Mouse (Mus musculus): Measurements from ENCODE around the gene Cysrt1. TPM values are rescaled to one million over a fixed set of nuclear protein-coding genes. Genes with fewer than 3 reads are reported as not detected.
A peak's percentile ranks its signal among the peaks of the same experiment; 100 is the strongest.
"Not testable (repeated sequence)": the region's sequence is repeated elsewhere in the genome, so short reads cannot be mapped to it uniquely, and the experiment has no call there.

The Cysrt1 gene
- total RNA-seq, 2 experiments from 2014 or later: not detected

- intact Hi-C loops (cut with DNase I): no loop called here
- no peak for DNase-seq
Measured at GRCm38 (mm10) chr2:25265897-25266656, 23.8 kb upstream of the Cysrt1 start.

DNA sequence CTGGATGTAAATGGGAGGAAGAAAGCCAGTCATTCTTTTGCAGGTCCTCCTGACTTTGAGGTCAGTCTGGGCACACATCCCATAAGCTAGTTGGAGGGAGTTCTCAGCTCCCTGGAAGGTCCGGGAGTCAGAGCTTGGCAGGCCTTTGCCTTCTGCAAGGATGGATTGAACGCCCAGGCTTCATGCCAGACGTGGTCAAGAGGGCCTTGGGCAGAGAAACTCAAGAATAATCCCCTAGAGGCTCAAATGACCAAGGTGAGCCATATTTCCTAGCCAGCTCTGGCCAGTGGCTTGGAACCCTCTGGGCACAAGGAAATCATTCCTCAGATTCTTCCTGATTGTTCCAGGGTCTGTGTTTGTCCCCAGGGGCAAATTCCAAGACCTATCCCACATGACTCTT, 22.6 kb upstream of the Cysrt1 start:
- intact Hi-C loops (cut with DNase I): no loop called here
- no peak for DNase-seq

GRCm38 (mm10) chr2:25264286-25264660, 22.0 kb upstream of the Cysrt1 start:
- DNase-seq: no peak
- intact Hi-C loops (cut with DNase I): no loop called here

DNA sequence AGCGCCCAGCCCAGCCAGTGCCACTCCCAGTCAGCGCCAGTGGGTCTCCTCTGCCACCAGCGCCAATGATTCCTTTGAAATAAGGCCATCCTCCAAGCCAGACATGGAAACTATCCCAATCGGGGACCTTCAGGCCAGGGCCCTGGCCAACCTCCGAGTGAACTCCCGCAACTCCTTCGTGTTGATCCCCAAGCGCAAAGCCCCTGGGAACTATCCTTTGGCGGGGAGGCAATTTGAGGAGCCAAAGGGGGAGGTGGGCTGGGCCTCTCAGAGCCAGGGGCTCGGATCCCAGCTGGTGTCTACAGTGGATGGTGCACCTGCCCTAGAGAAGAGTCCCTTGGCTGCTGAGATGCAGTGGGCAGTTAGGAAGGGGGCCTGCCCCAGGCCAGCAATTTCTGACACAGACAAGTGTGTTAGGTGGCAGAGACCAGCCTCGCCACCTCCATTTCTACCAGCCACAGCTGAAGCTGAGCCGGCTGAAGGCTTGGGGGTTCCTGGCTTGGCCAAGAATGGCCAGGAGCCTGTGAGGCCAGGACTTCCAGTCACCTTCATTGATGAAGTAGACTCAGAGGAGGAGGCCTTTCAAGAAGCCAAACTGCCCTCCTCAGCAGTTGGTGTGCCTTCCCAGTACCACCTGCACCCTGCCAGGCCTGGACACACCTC, 21.5 kb upstream of the Cysrt1 start:
- DNase-seq: no peak
- intact Hi-C loops (cut with DNase I): no loop called here

GRCm38 (mm10) chr2:25262795-25263622, 20.8 kb upstream of the Cysrt1 start:
- DNase-seq: no peak
- intact Hi-C loops (cut with DNase I): no loop called here

- intact Hi-C loops (cut with DNase I): no loop called here
- DNase-seq: peak; percentile 86 to 91
Measured at GRCm38 (mm10) chr2:25262291-25262767, 20.1 kb upstream of the Cysrt1 start, which contains the start of gene Tprn. Tprn (plus strand) TSS chr2:25262618.

GRCm38 (mm10) chr2:25261870-25262269, 19.6 kb upstream of the Cysrt1 start:
- intact Hi-C loops (cut with DNase I): no loop called here

GRCm38 (mm10) chr2:25258887-25259286, 16.6 kb upstream of the Cysrt1 start:
- intact Hi-C loops (cut with DNase I): no loop called here
- no peak for DNase-seq

More at GRCm38 (mm10) chr2:25261870-25262269, 19.6 kb upstream of the Cysrt1 start:
- DNase-seq: no peak

DNA sequence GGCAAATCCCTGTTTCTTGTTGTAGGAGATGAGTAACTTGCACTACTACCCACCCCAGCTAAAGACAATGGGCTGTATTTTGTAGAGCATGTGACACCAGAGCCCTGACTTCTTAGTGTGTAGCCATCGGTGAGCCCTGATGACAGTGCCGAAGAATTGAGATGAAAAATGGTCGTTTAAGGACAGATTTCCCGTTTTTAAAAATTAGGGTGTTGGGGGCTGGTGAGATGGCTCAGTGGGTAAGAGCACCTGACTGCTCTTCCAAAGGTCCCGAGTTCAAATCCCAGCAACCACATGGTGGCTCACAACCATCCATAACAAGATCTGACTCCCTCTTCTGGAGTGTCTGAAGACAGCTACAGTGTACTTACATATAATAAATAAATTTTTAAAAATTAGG, 15.0 kb upstream of the Cysrt1 start:
- not testable (repeated sequence) for DNase-seq

GRCm38 (mm10) chr2:25256443-25257109, 14.3 kb upstream of the Cysrt1 start:
- DNase-seq; intact Hi-C loops (cut with DNase I): not testable (repeated sequence)

More for the DNA sequence above, 15.0 kb upstream of the Cysrt1 start:
- intact Hi-C loops (cut with DNase I): not testable (repeated sequence)

GRCm38 (mm10) chr2:25255284-25255779, 13.1 kb upstream of the Cysrt1 start, which contains the start of gene Tmem203:
Tmem203 (plus strand) TSS chr2:25255439.
- DNase-seq: peak; percentile 78 to 80
- intact Hi-C loops (cut with DNase I): no loop called here

- no peak for DNase-seq
- intact Hi-C loops (cut with DNase I): no loop called here
Measured at GRCm38 (mm10) chr2:25252331-25252730, 10.1 kb upstream of the Cysrt1 start.

DNA sequence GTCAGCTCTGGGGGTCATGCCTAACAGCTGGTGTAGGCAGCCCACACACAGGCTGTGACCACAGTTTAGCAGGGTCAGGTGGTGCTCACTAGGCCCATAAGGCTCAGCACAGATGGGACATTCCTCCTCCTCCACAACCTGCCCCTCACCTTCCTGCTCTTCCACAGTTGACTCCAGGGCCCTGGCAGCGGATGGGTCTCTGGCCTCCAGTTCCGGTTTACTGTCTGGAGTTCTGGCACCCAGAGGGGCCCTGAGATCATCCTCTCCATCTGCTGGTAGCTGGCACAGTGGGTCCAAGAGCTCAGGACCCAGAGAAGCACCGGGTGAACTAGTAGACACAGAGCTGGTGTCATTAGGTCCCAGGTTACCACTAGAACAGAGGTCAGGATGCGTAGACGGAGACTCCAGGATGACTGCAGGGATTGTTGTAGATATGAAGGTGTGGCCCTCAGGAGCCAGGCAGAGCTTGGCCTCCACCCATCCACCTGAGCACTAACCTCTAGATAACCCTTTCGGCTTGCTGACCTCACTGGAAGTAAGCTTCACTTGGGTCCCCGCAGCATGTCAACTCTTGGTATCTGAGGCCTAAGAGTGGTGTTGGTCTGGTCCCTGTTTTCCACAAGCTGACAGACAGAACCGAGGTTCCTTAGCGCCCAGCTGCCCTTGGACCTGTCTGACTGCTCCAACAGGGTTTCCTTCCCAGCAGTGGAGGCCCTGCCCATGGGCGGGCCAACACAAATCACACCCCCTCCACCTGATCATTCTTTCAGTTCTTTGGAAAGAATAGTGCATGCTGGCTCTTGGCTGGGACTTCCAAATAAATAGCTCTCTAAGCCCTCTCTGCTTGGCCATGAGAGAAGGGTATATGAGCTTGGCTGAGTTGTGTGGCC, 4.2 kb upstream of the Cysrt1 start, which contains the start of gene AL732309.1:
TSS of gene AL732309.1 (minus strand) at position 681 of the 890 bp plus-strand sequence.
- no peak for DNase-seq
- intact Hi-C loops (cut with DNase I): no loop called here

DNA sequence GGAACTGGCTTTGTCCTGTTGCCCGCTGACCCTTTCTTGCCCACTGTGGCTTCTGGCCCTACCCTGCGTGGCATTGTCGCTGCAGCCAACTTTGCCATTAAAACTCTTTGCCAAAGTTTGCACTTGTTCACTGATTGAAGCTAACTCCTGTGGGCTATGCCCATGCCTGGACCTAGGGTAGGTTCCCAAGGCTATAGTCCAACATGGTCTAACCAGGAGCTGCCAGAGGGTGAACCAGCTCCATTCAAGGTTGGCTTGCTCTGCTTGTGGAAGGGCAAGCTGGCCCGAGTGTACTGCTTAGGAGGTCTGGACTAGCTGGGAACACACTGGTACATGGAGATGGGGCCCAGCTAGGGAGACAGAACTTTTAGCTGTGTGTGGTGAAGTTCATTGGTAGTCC, 1.9 kb upstream of the Cysrt1 start:
- DNase-seq: no peak
- intact Hi-C loops (cut with DNase I): no loop called here

DNA sequence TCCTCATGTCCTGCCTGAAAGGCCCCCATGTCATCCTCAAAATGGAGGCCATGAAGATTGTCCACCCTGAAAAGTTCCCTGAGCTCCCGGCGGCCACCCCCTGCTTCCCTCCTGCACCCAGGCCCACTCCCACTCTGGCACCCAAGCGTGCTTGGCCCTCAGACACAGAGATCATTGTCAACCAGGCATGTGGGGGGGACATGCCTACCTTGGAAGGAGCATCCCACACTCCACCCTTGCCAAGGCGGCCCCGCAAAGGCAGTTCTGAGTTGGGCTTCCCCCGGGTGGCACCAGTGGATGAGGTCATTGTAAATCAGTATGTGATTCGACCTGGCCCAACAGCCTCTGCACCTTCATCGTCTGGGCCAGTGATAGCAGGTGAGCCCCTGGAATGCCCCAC, 1.1 kb upstream of the Cysrt1 start:
- intact Hi-C loops (cut with DNase I): no loop called here
- DNase-seq: no peak

- intact Hi-C loops (cut with DNase I): no loop called here
Measured at GRCm38 (mm10) chr2:25241438-25241775, 845 bp downstream of the Cysrt1 start.

GRCm38 (mm10) chr2:25240723-25241437, 1.4 kb downstream of the Cysrt1 start:
- DNase-seq: peak; percentile 40 to 54
- intact Hi-C loops (cut with DNase I): no loop called here

More at GRCm38 (mm10) chr2:25241438-25241775, 845 bp downstream of the Cysrt1 start:
- DNase-seq: no peak

- intact Hi-C loops (cut with DNase I): no loop called here
- no peak for DNase-seq
Measured at GRCm38 (mm10) chr2:25240310-25240709, 1.9 kb downstream of the Cysrt1 start.
